ENCODE assay signal across 24 mouse cellular contexts in the genomic region with DNA sequence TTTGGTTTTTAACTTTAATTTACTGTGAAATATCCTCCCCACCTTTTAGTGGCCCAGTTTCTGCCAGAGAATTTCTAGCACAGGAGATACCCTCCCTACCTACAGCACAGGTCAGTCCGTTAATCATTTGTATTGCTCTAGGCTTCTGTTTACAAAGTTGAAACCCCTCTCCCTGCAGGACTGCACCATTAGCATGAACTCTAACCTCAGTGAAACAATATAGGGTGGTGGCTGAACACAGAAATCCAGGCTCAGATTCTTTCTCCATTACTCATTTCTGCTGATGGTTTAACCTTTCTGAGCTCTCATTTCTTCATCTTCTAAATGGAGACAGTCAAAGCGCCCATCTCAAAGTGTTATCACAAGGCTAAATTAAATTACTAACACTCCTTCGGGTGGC. TPM values are rescaled to one million over a fixed set of nuclear protein-coding genes. Genes with fewer than 3 reads are reported as not detected.
DNase-seq lines count a peak whose midpoint lies in the region; ATAC-seq lines count a peak whose summit lies in the region.
"Had no signal": no experiment of that assay in that cellular context is flagged by ENCODE, and none has a peak within 500 bp of the region (broad histone marks: within the 10 kb centered on the region; RNA-seq: fewer than 3 reads in every experiment).

No protein-coding gene starts in this region.

- 29% methylated on average over 3 of the region's 3 CpGs for WGBS in kidney, embryonic 16.5 days
- 94% methylated on average over 3 of the region's 3 CpGs for WGBS in midbrain, embryonic 16.5 days

- intact Hi-C loops in left cerebral cortex, postnatal 10 days (cut with DNase I) = no loop called here

- H3K4me2 ChIP-seq in kidney, embryonic 16.5 days (replicated peaks; ENCODE audit: low read depth, low read length) = no peak overlapping the region
- H3K4me2 ChIP-seq in midbrain, embryonic 16.5 days (ENCODE audit: low read length) = no peak overlapping the region
- H3K4me2 ChIP-seq: heart, embryonic 12.5 days; heart, embryonic 15.5 days; hindbrain, embryonic 13.5 days had no signal

- H3K27ac ChIP-seq in kidney, embryonic 16.5 days (ENCODE audit: low read length) = peak overlapping the region; percentile 43; the same call in 1 of the 2 replicates
- H3K27ac ChIP-seq in midbrain, embryonic 16.5 days (ENCODE audit: low read length) = no peak overlapping the region
- H3K27ac ChIP-seq: gastrocnemius, adult 2 months; heart, embryonic 15.5 days; hindbrain, embryonic 10.5 days; hindbrain, embryonic 13.5 days had no signal

- no peak overlapping the region for H3K9ac ChIP-seq in kidney, embryonic 16.5 days (replicated peaks; ENCODE audit: low read length)
- no peak overlapping the region for H3K9ac ChIP-seq in midbrain, embryonic 16.5 days (ENCODE audit: low read depth, low read length)
- H3K9ac ChIP-seq: forebrain, postnatal 0 days; heart, embryonic 12.5 days; heart, embryonic 15.5 days; hindbrain, embryonic 13.5 days had no signal

- no peaks in the 10 kb centered on the region for H3K27me3 ChIP-seq in kidney, embryonic 16.5 days (ENCODE audit: insufficient read depth, low read length)
- no peaks in the 10 kb centered on the region for H3K27me3 ChIP-seq in midbrain, embryonic 16.5 days (ENCODE audit: control insufficient read depth, insufficient read depth, low read depth, low read length)
- H3K27me3 ChIP-seq: heart, embryonic 12.5 days; heart, embryonic 15.5 days; hindbrain, embryonic 13.5 days had no signal

- H3K4me3 ChIP-seq in kidney, embryonic 16.5 days (ENCODE audit: low read length) = no peak overlapping the region
- no peak overlapping the region for H3K4me3 ChIP-seq in midbrain, embryonic 16.5 days (ENCODE audit: low read depth, low read length)
- H3K4me3 ChIP-seq: gastrocnemius, adult 2 months; heart, embryonic 12.5 days; heart, embryonic 15.5 days; hindbrain, embryonic 10.5 days; hindbrain, embryonic 13.5 days had no signal

- peak; percentile 88 for ATAC-seq in kidney, embryonic 16.5 days (ENCODE audit: low FRiP score, low TSS enrichment)
- no peak for ATAC-seq in midbrain, embryonic 16.5 days
- ATAC-seq: forebrain, embryonic 14.5 days; forebrain, postnatal 0 days; hindbrain, embryonic 16.5 days had no signal

- no peaks in the 10 kb centered on the region for H3K9me3 ChIP-seq in kidney, embryonic 16.5 days (ENCODE audit: low read length)
- no peaks in the 10 kb centered on the region for H3K9me3 ChIP-seq in midbrain, embryonic 16.5 days (replicated peaks; ENCODE audit: control insufficient read depth, low read length, poor library complexity, severe bottlenecking)
- H3K9me3 ChIP-seq: heart, embryonic 12.5 days; heart, embryonic 15.5 days; hindbrain, embryonic 10.5 days; hindbrain, embryonic 13.5 days had no signal

- DNase-seq in kidney, postnatal 36 days = no peak
- DNase-seq in 3T3-L1 (ENCODE audit: low read depth, low spot score) (peak; percentile 57), ZHBTc4 (ENCODE audit: low read depth, low spot score) (peak; percentile 23)
- peak; percentile 39 for DNase-seq in Muller cell, postnatal 12 days (ENCODE audit: inconsistent ontology term)
- no peak for DNase-seq in left cerebral cortex, postnatal 10 days (ENCODE audit: extremely low spot score in 1 of 2, low spot score in 2 of 2)
- DNase-seq: adrenal gland, postnatal 10 days; adrenal gland, postnatal 36 days; cerebellum, adult 18-20 months; cerebellum, adult 9-10 months; cerebellum, postnatal 14 days; forebrain, postnatal 0 days; gastrocnemius, adult 2 months; gastrocnemius, postnatal 14 days; heart, adult 11 months; heart, postnatal 10 days; heart, postnatal 36 days had no signal

- H3K4me1 ChIP-seq in kidney, embryonic 16.5 days (ENCODE audit: insufficient read depth, low read length) = peaks cover 4% of the 10 kb centered on the region; the same call in 1 of the 2 replicates
- no peaks in the 10 kb centered on the region for H3K4me1 ChIP-seq in midbrain, embryonic 16.5 days (ENCODE audit: control insufficient read depth, insufficient read depth, low read length)
- H3K4me1 ChIP-seq: heart, embryonic 12.5 days; heart, embryonic 15.5 days; hindbrain, embryonic 10.5 days; hindbrain, embryonic 13.5 days had no signal

- no peaks in the 10 kb centered on the region for H3K36me3 ChIP-seq in kidney, embryonic 16.5 days (ENCODE audit: insufficient read depth, low read length)
- H3K36me3 ChIP-seq in midbrain, embryonic 16.5 days (ENCODE audit: control insufficient read depth, insufficient read depth, low read length) = no peaks in the 10 kb centered on the region
- H3K36me3 ChIP-seq: heart, embryonic 12.5 days; heart, embryonic 15.5 days; hindbrain, embryonic 10.5 days; hindbrain, embryonic 13.5 days had no signal

RNA-seq across cellular contexts. Expression of gene Syn3, which starts 56.9 kb away (rescaled TPM):
- 7.4 and 9.4 TPM in 2 replicates for polyA plus RNA-seq in kidney, embryonic 16.5 days (2015; fragmentation: Nextera tagmentation; extraction: Ambion mirVana)
- polyA plus RNA-seq in midbrain, embryonic 16.5 days (2015; fragmentation: Nextera tagmentation; extraction: Ambion mirVana) = 33.2 and 34.0 TPM in 2 replicates
- total RNA-seq in left cerebral cortex, postnatal 10 days (2021) = 10 to 100 TPM; 42.1 to 46.0 TPM

Comparison
In these comparisons a context has a peak if more than half of its experiments do, and no peak if none do; other contexts are left out.
1. DNase-seq: peak in 3T3-L1 (single experiment), Muller cell, postnatal 12 days (single experiment) and ZHBTc4 (single experiment); none in kidney, postnatal 36 days (0 of 2) and left cerebral cortex, postnatal 10 days (0 of 2).